Mouse (Mus musculus) testis, adult 2 months (tissue): ENCODE data around the gene Gm1123.

Experiments used
- CTCF ChIP-seq: fragments of 200-500 bp; IDR thresholded peaks from 2 replicates; pipeline ENCODE4 v1.5.1; 2012; ENCODE audit warnings: low read depth, mild to moderate bottlenecking, inconsistent platforms, low read length, moderate library complexity; ENCODE audit not compliant: control insufficient read depth, insufficient read depth, insufficient replicate concordance
- POLR2A ChIP-seq: fragments of 200-500 bp; IDR thresholded peaks from 2 replicates; pipeline ENCODE4 v1.6.1; 2012; ENCODE audit warnings: low read depth, mild to moderate bottlenecking, inconsistent platforms, low read length, moderate library complexity; ENCODE audit not compliant: control insufficient read depth

GRCm38 (mm10) chr9:98976081-98976480, 59.4 kb downstream of the Gm1123 start:
- TF ChIP-seq CTCF (no peak), POLR2A (no peak)
